Mouse (Mus musculus): ENCODE data around the gene Cmc1.

DNA sequence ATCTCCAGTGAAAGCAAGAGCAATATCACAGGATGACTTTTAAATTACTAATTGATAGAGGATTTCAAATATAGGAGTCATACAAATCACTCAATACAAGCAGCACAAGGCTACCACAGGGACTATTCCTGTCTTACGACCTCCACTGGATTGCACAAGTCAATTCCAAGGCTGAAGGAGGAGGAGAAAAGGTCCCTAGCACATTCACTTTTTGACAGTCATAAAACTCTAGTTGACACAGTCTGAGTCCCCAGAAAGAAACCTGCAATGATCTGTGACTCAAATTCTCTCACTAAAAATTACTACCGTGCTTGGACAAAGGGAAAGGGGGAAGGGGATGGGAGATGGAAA lies 39.6 kb downstream of the Cmc1 start:
- no peak for TF ChIP-seq CTCF (IDR thresholded peaks at IDR 0.05; ENCODE audit: low read depth, low read length)
- no peak for TF ChIP-seq POLR2A (IDR thresholded peaks at IDR 0.05; ENCODE audit: extremely low read depth, insufficient read depth, low read length)
